Mouse (Mus musculus) myocyte (in vitro differentiated cells): ENCODE measurements around the gene Camk1d. TPM values are rescaled to one million over a fixed set of nuclear protein-coding genes. Genes with fewer than 3 reads are reported as not detected.
"Not testable (repeated sequence)": the region's sequence is repeated elsewhere in the genome, so short reads cannot be mapped to it uniquely, and the experiment has no call there.

ENCODE experiments used
- H3K27me3 ChIP-seq: one replicate; pipeline ENCODE4 v1.6.1; 2011; ENCODE audit not compliant: control insufficient read depth, insufficient read depth, insufficient read length
- H3K36me3 ChIP-seq: one replicate; pipeline ENCODE4 v1.6.1; 2011; ENCODE audit not compliant: control insufficient read depth, insufficient read depth
- H3K4me2 ChIP-seq: one replicate; pipeline ENCODE4 v1.6.1; 2011; ENCODE audit warnings: low read depth, control low read depth
- H3K4me3 ChIP-seq: one replicate; pipeline ENCODE4 v1.5.1; 2011; ENCODE audit warnings: mild to moderate bottlenecking, control low read depth, moderate library complexity
- H3K79me2 ChIP-seq: one replicate; pipeline ENCODE4 v1.6.1; 2011; ENCODE audit not compliant: control insufficient read depth, insufficient read depth
- H3ac ChIP-seq: one replicate; pipeline ENCODE4 v1.6.1; 2011; ENCODE audit not compliant: control insufficient read depth, insufficient read length
- CEBPB ChIP-seq: IDR thresholded peaks from 2 replicates; pipeline ENCODE4 v1.6.1; 2011; ENCODE audit warnings: mild to moderate bottlenecking, moderate library complexity; ENCODE audit not compliant: poor library complexity, insufficient read depth, severe bottlenecking
- E2F4 ChIP-seq: IDR thresholded peaks from one replicate; pipeline ENCODE4 v1.6.1; 2011; ENCODE audit warnings: mild to moderate bottlenecking, control low read depth, moderate library complexity; ENCODE audit not compliant: insufficient read depth
- MAX ChIP-seq: IDR thresholded peaks from one replicate; pipeline ENCODE4 v1.6.1; 2011; ENCODE audit warnings: low read depth, mild to moderate bottlenecking, control low read depth
- MYOD1 ChIP-seq, 3 experiments: IDR thresholded peaks; one replicate each; pipeline ENCODE4 v1.6.1; 2011; ENCODE audit warnings: control low read depth in 2 of 3, low read depth in 2 of 3, mild to moderate bottlenecking in 2 of 3, moderate library complexity in 1 of 3; ENCODE audit not compliant: insufficient read length in 2 of 3, control insufficient read depth in 1 of 3
- MYOG ChIP-seq, 3 experiments: IDR thresholded peaks; one replicate each; pipeline ENCODE4 v1.6.1; 2011; ENCODE audit warnings: control low read depth in 2 of 3, low read depth in 2 of 3, mild to moderate bottlenecking in 2 of 3; ENCODE audit not compliant: insufficient read length in 2 of 3, control insufficient read depth in 1 of 3, insufficient read depth in 1 of 3
- POLR2A ChIP-seq: IDR thresholded peaks from one replicate; pipeline ENCODE4 v1.6.1; 2011; ENCODE audit warnings: low read depth, mild to moderate bottlenecking, control low read depth, moderate library complexity; ENCODE audit not compliant: insufficient read length
- POLR2AphosphoS2 ChIP-seq: IDR thresholded peaks from one replicate; pipeline ENCODE4 v1.6.1; 2011; ENCODE audit warnings: low read depth, control low read depth; ENCODE audit not compliant: insufficient read length
- REST ChIP-seq: IDR thresholded peaks from one replicate; pipeline ENCODE4 v1.6.1; 2011; ENCODE audit warnings: mild to moderate bottlenecking, control low read depth, moderate library complexity; ENCODE audit not compliant: insufficient read depth, insufficient read length
- SRF ChIP-seq: IDR thresholded peaks from one replicate; pipeline ENCODE4 v1.6.1; 2011; ENCODE audit warnings: low read depth; ENCODE audit not compliant: control insufficient read depth, insufficient read length
- TCF12 ChIP-seq: IDR thresholded peaks from one replicate; pipeline ENCODE4 v1.6.1; 2011; ENCODE audit warnings: mild to moderate bottlenecking, control low read depth; ENCODE audit not compliant: poor library complexity, insufficient read depth, severe bottlenecking
- TCF3 ChIP-seq: IDR thresholded peaks from one replicate; pipeline ENCODE4 v1.6.1; 2011; ENCODE audit warnings: low read depth, control low read depth; ENCODE audit not compliant: insufficient read length
- USF1 ChIP-seq: IDR thresholded peaks from one replicate; pipeline ENCODE4 v1.6.1; 2011; ENCODE audit warnings: low read depth, mild to moderate bottlenecking, control low read depth, moderate library complexity
- polyA plus RNA-seq: library from polyadenylated mRNA; unstranded; fragments of >200 nt; fragmentation: generic; extraction: Trizol; gene quantifications from one replicate; pipeline ENCODE4 v1.2.1, GENCODE M21; 2012; ENCODE audit warnings: missing spikeins

Gene Camk1d
- polyA plus RNA-seq, 1 experiment, result 1.1 TPM

- H3K36me3 ChIP-seq, result no peaks in the 10 kb centered on the region
- no peaks in the 10 kb centered on the region for H3K27me3 ChIP-seq
- H3K4me3 ChIP-seq, result no peak overlapping the region
- H3K79me2 ChIP-seq, result no peaks in the 10 kb centered on the region
- H3K4me2 ChIP-seq, result no peak overlapping the region
- TF ChIP-seq MYOD1 (IDR thresholded peaks at IDR 0.05; ENCODE audit: control insufficient read depth in 1 of 3, insufficient read length in 2 of 3, low read depth in 2 of 3), result no peak
- no peak for TF ChIP-seq POLR2A
- TF ChIP-seq REST, result no peak
- no peak for TF ChIP-seq MYOG (IDR thresholded peaks at IDR 0.05; ENCODE audit: control insufficient read depth in 1 of 3, insufficient read depth in 1 of 3, insufficient read length in 2 of 3, low read depth in 2 of 3)
- no peak for TF ChIP-seq USF1
- no peak for TF ChIP-seq CEBPB
- TF ChIP-seq TCF12, result no peak
- TF ChIP-seq POLR2AphosphoS2, result no peak
- TF ChIP-seq SRF, result no peak
- TF ChIP-seq TCF3, result no peak
- no peak for TF ChIP-seq E2F4
- TF ChIP-seq MAX, result no peak
- no peak overlapping the region for H3ac ChIP-seq
These were observed 165.4 kb downstream of the Camk1d start for GRCm38 (mm10) chr2:5548872-5549271.

DNA sequence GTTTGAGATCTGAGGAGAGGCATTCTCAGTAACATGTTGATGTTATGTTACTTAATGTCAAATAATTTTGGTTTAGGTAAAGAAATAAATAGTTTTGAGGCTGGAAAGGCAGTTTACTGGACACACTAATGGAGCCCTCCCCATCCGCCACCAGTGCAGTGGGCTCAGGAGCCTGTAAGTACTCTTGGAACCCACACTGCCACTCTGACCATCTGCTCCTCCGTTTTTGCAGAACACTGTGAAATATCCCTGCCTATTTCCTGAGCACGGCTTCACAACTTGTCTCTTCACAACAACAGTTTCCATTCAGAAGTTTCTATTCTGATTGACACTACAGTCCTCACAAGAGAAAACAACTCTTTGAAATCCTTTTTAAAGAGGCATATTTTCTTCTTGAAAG is 173.4 kb downstream of the Camk1d start:
- Histone ChIP-seq H3ac (no peak overlapping the region), H3K4me2 (no peak overlapping the region), H3K79me2 (no peaks in the 10 kb centered on the region), H3K27me3 (no peaks in the 10 kb centered on the region), H3K36me3 (no peaks in the 10 kb centered on the region), H3K4me3 (no peak overlapping the region)
- no peak for TF ChIP-seq TCF12
- no peak for TF ChIP-seq TCF3
- no peak for TF ChIP-seq REST
- TF ChIP-seq MAX, result no peak
- TF ChIP-seq SRF, result no peak
- TF ChIP-seq MYOD1 (IDR thresholded peaks at IDR 0.05; ENCODE audit: control insufficient read depth in 1 of 3, insufficient read length in 2 of 3, low read depth in 2 of 3), result no peak
- TF ChIP-seq POLR2AphosphoS2, result no peak
- TF ChIP-seq CEBPB, result no peak
- TF ChIP-seq USF1, result no peak
- no peak for TF ChIP-seq E2F4
- no peak for TF ChIP-seq POLR2A
- no peak for TF ChIP-seq MYOG (IDR thresholded peaks at IDR 0.05; ENCODE audit: control insufficient read depth in 1 of 3, insufficient read depth in 1 of 3, insufficient read length in 2 of 3, low read depth in 2 of 3)

GRCm38 (mm10) chr2:5539894-5540293 is 174.4 kb downstream of the Camk1d start:
- not testable (repeated sequence) for H3ac ChIP-seq, H3K36me3 ChIP-seq, H3K27me3 ChIP-seq, H3K4me3 ChIP-seq, H3K79me2 ChIP-seq, H3K4me2 ChIP-seq
- TF ChIP-seq MYOD1 (IDR thresholded peaks at IDR 0.05; ENCODE audit: control insufficient read depth in 1 of 3, insufficient read length in 2 of 3, low read depth in 2 of 3), result peak; percentile 26 to 54 (median 50)
- TF ChIP-seq TCF12, result peak; percentile 25

DNA sequence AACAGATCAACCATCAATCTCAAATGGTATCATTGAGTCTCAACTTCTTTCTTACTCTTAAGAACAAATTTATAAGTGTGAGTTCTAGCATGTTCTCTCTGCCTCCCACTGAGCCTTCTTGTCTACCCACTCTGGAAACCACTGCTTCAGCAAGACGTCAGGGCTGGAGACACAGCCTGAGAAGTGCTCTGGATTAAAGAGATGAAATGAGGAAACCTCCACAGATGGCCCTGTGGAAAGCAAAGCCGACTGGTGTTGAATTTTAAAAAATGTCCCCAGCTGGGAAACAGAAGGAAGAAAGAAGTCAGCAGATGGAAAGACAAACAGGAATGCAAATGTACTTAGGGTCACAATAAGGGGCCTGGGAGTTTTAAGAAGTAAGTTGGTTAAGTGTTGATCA is 180.4 kb downstream of the Camk1d start:
- TF ChIP-seq E2F4 (no peak), MYOD1 (IDR thresholded peaks at IDR 0.05; ENCODE audit: control insufficient read depth in 1 of 3, insufficient read length in 2 of 3, low read depth in 2 of 3) (no peak), MAX (no peak), TCF12 (no peak), USF1 (no peak), POLR2AphosphoS2 (no peak), REST (no peak)
- Histone ChIP-seq H3K4me3 (no peak overlapping the region), H3K4me2 (no peak overlapping the region), H3K27me3 (no peaks in the 10 kb centered on the region), H3K36me3 (no peaks in the 10 kb centered on the region), H3K79me2 (no peaks in the 10 kb centered on the region), H3ac (no peak overlapping the region)

GRCm38 (mm10) chr2:5529992-5530391 is 184.3 kb downstream of the Camk1d start:
- Histone ChIP-seq H3K27me3 (no peaks in the 10 kb centered on the region), H3K4me2 (no peak overlapping the region), H3K36me3 (no peaks in the 10 kb centered on the region), H3K79me2 (no peaks in the 10 kb centered on the region), H3K4me3 (no peak overlapping the region), H3ac (no peak overlapping the region)
- no peak for TF ChIP-seq TCF12
- no peak for TF ChIP-seq SRF
- no peak for TF ChIP-seq MYOD1 (IDR thresholded peaks at IDR 0.05; ENCODE audit: control insufficient read depth in 1 of 3, insufficient read length in 2 of 3, low read depth in 2 of 3)
- TF ChIP-seq MAX, result no peak
- TF ChIP-seq TCF3, result no peak
- no peak for TF ChIP-seq POLR2A
- TF ChIP-seq USF1, result no peak
- TF ChIP-seq POLR2AphosphoS2, result no peak
- no peak for TF ChIP-seq MYOG (IDR thresholded peaks at IDR 0.05; ENCODE audit: control insufficient read depth in 1 of 3, insufficient read depth in 1 of 3, insufficient read length in 2 of 3, low read depth in 2 of 3)
- TF ChIP-seq REST, result no peak
- TF ChIP-seq E2F4, result no peak
- no peak for TF ChIP-seq CEBPB
